Mouse (Mus musculus) intestine, embryonic 15.5 days (tissue): ENCODE results near the gene Rps16. TPM values are rescaled to one million over a fixed set of nuclear protein-coding genes. Genes with fewer than 3 reads are reported as not detected.
A peak's percentile ranks its signal among the peaks of the same experiment; 100 is the strongest.

Experiments used
- ATAC-seq: fragments of 200-750 bp; cut with Nextera tagmentation; 2 replicates; pipeline ENCODE4 v1.8.0; 2017; ENCODE audit warnings: moderate TSS enrichment, moderate library complexity
- H3K27ac ChIP-seq: fragments of 300-500 bp; sonication (generic); 2 replicates; pipeline ENCODE4 v1.5.1; 2015; ENCODE audit warnings: mild to moderate bottlenecking, inconsistent platforms
- H3K27me3 ChIP-seq: fragments of 300-500 bp; sonication (generic); replicated peaks from 2 replicates; pipeline ENCODE4 v1.6.1; 2015; ENCODE audit warnings: inconsistent platforms
- H3K36me3 ChIP-seq: fragments of 300-500 bp; sonication (generic); 2 replicates; pipeline ENCODE4 v1.6.1; 2015; ENCODE audit warnings: inconsistent platforms
- H3K4me1 ChIP-seq: fragments of 300-500 bp; sonication (generic); replicated peaks from 2 replicates; pipeline ENCODE4 v1.6.1; 2015; ENCODE audit warnings: inconsistent platforms
- H3K4me2 ChIP-seq: fragments of 300-500 bp; sonication (generic); replicated peaks from 2 replicates; pipeline ENCODE4 v1.6.1; 2015; ENCODE audit warnings: mild to moderate bottlenecking, inconsistent platforms
- H3K4me3 ChIP-seq: fragments of 300-500 bp; sonication (generic); replicated peaks from 2 replicates; pipeline ENCODE4 v1.5.1; 2015; ENCODE audit warnings: inconsistent platforms
- H3K9ac ChIP-seq: fragments of 300-500 bp; sonication (generic); 2 replicates; pipeline ENCODE4 v1.6.1; 2015; ENCODE audit warnings: inconsistent platforms
- H3K9me3 ChIP-seq: fragments of 300-500 bp; sonication (generic); 2 replicates; pipeline ENCODE4 v1.6.1; 2016; ENCODE audit warnings: inconsistent platforms
- WGBS: fragments of 180-500 bp; shearing (Covaris S2); methylation state at CpG from one replicate; pipeline ENCODE4 v1.1.7; 2015; 5-methylcytosine and 5-hydroxymethylcytosine counted together
- polyA plus RNA-seq: library from polyadenylated mRNA; unstranded; fragments of >200 nt; fragmentation: Nextera tagmentation; extraction: Ambion mirVana; gene quantifications from 2 replicates; pipeline ENCODE4 v1.2.1, GENCODE M21; 2015

The Rps16 gene
- polyA plus RNA-seq, 1 experiment from 2014 or later, result 1,147 TPM

GRCm38 (mm10) chr7:28370051-28370450 is 19.6 kb downstream of the Rps16 start:
- ATAC-seq, result no peak
- peaks cover 32% of the 10 kb centered on the region for H3K4me1 ChIP-seq
- peak overlapping the region; percentile 81 for H3K4me2 ChIP-seq
- H3K9ac ChIP-seq, result peak overlapping the region; percentile 90
- H3K27ac ChIP-seq, result no peak overlapping the region
- H3K9me3 ChIP-seq, result no peaks in the 10 kb centered on the region
- peak overlapping the region; percentile 77 for H3K4me3 ChIP-seq
- peaks cover 28% of the 10 kb centered on the region for H3K36me3 ChIP-seq
- H3K27me3 ChIP-seq, result no peaks in the 10 kb centered on the region
- 92% methylated on average over 14 of the region's 14 CpGs for WGBS

DNA sequence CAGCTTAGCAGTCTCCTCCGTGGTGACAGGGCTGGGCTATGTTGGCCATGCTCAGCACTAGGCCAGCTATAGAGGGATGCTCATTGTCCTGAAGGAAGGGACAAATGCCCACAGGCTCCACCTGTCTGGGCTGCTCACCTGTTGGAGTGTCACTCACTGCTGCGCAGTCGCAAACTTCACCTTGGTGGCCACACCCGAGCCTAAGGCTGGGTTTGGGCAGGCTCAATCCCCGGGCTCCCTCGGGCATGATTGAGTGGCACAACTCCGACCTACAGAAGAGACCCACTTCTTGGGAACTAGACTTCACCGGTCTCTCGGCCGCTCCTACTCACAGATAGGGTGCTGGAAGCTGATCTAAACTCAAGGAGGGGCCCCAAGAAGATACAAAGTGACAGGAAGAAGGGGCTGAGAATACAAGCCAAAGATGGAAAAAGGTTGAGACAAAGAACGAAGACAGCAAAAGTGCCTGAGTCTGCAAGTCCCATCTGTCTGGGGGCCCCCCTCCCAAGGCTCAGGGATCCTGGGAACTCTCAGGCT is 20.6 kb downstream of the Rps16 start:
- H3K9me3 ChIP-seq, result no peaks in the 10 kb centered on the region
- peaks cover 25% of the 10 kb centered on the region for H3K36me3 ChIP-seq
- no peak for ATAC-seq
- peak overlapping the region; percentile 81 for H3K4me2 ChIP-seq
- H3K4me1 ChIP-seq, result peaks cover 35% of the 10 kb centered on the region
- 4% methylated on average over 11 of the region's 11 CpGs for WGBS
- peak overlapping the region; percentile 77 for H3K4me3 ChIP-seq
- H3K27me3 ChIP-seq, result no peaks in the 10 kb centered on the region
- peak overlapping the region; percentile 94 for H3K27ac ChIP-seq
- peak overlapping the region; percentile 90 for H3K9ac ChIP-seq

DNA sequence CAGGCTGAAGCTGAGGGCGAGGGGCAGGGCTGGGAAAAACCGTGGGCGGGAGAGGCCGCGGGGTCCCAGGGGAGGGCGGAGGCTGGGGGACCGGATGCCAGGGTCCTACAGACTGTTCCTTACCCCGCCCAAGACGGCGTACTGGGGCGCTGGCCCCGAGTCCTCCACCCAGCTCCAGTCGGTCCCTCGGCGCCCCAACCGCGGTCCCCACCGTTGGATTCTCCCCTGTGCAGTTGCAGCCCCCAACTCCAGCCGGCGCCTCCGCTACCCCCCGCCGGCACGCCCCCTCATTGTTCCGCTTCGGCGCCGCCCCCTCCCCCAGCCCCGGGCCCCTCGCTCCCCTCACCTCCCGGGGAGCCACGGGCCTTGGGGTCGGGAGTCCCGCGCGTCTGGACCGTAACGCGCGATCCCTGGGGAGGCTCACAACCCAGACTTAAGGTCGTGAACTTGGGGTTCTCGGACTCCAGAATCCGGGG is 21.1 kb downstream of the Rps16 start:
- Histone ChIP-seq H3K4me2 (peak overlapping the region; percentile 81), H3K9me3 (no peaks in the 10 kb centered on the region), H3K27me3 (no peaks in the 10 kb centered on the region), H3K4me1 (peaks cover 40% of the 10 kb centered on the region), H3K9ac (peak overlapping the region; percentile 90), H3K36me3 (peaks cover 21% of the 10 kb centered on the region), H3K27ac (peak overlapping the region; percentile 94), H3K4me3 (peak overlapping the region; percentile 77)
- under 1% methylated on average over 43 of the region's 43 CpGs for WGBS
- no peak for ATAC-seq

DNA sequence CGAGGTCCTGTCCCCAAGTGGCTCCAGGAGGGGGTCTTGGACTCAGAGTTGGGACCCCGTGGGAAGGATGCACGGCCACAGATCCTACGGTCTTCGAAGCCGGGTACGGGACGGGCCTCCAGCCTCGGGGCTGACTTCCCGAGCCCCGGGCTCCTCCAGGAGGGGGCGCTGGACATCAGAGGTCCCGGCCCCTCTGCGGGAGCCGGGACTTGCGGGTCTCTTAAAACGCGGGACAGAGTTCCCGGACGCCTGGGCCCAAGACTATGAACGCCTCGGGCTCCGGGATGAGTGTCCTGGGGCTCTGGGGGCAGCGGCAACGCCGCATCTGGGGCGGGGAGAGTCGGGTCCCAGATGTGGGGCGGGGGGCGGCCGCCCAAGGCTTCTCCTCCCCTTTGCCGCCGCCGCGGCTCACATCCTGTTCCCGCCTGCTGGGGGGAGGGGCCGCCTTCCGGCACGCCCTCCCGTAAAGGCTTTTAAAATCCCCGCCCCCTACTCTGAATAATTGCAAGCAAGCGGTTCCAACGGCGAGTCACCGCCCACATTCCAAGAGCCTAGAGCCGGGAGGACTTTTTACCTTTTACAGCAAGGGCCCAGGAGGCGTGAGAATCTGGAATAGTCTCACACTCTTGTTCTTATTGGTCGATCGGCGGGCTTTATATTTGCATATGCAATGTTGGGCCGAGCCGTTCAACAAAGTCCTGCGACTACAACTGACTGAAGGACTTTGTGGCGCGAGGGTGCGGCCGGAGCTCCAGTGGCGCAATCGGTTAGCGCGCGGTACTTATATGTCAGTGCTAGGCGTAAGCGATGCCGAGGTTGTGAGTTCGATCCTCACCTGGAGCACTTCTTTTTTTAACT is 22.0 kb downstream of the Rps16 start, which contains the start of gene Plekhg2:
Plekhg2 (minus strand) TSS at position 349 of the 858 bp plus-strand sequence.
- WGBS, result under 1% methylated on average over 63 of the region's 66 CpGs
- Histone ChIP-seq H3K4me1 (peaks cover 47% of the 10 kb centered on the region), H3K4me2 (peak within 1 kb of the TSS; percentile 81), H3K27ac (peak within 1 kb of the TSS; percentile 94), H3K27me3 (no peaks in the 10 kb centered on the region), H3K4me3 (peak within 1 kb of the TSS; percentile 77), H3K36me3 (peaks cover 16% of the 10 kb centered on the region), H3K9me3 (no peaks in the 10 kb centered on the region), H3K9ac (peak within 1 kb of the TSS; percentile 90)
- ATAC-seq, result peak; percentile 86

GRCm38 (mm10) chr7:28373131-28373581 is 22.7 kb downstream of the Rps16 start:
- Histone ChIP-seq H3K4me2 (peak overlapping the region; percentile 54), H3K4me3 (peak overlapping the region; percentile 77), H3K4me1 (peaks cover 50% of the 10 kb centered on the region), H3K27ac (peak overlapping the region; percentile 88), H3K9ac (0 out of 2 replicates have a peak overlapping the region, but pooled peaks have one; percentile 20), H3K36me3 (peaks cover 9% of the 10 kb centered on the region; the same call in 1 of the 2 replicates), H3K27me3 (no peaks in the 10 kb centered on the region), H3K9me3 (no peaks in the 10 kb centered on the region)
- ATAC-seq, result peak; percentile 3
- under 1% methylated on average over 9 of the region's 9 CpGs for WGBS

DNA sequence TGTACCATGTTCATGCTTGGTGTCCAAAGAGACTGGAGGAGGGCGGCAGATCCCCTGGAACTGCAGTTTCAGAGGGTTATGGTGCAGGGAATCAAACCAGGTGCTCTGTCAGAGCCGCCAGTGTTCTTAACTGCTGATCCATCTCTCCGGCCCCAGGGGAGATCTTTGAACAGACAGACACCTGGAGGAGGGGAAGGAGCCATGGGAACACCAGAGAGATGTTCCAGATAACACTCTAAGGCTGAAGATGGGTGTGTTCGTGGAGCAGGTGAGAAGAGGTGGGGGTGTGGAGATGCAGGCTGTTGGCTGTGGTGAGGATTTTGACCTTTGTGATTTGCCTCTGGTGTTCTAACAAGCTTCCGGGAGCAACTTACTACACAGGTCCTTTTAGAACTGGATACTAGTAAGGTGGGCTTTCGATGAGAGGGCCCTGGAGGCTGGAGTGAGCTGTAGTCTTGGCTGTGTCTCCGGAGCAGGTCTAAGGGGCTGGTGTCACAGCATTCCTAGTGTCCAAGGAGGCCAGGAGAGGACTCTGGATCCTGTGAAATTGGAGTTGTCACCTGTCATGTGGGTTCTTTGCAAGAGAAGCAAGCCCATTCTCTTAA is 23.5 kb downstream of the Rps16 start:
- WGBS, result 66% methylated on average over 7 of the region's 7 CpGs
- no peak overlapping the region for H3K9ac ChIP-seq
- ATAC-seq, result no peak
- H3K27ac ChIP-seq, result peak overlapping the region; percentile 98
- H3K4me2 ChIP-seq, result peak overlapping the region; percentile 7; the same call in 1 of the 2 replicates
- H3K4me1 ChIP-seq, result peaks cover 49% of the 10 kb centered on the region
- no peak overlapping the region for H3K4me3 ChIP-seq
- H3K36me3 ChIP-seq, result peaks cover under 1% of the 10 kb centered on the region; the same call in 1 of the 2 replicates
- H3K9me3 ChIP-seq, result no peaks in the 10 kb centered on the region
- no peaks in the 10 kb centered on the region for H3K27me3 ChIP-seq

DNA sequence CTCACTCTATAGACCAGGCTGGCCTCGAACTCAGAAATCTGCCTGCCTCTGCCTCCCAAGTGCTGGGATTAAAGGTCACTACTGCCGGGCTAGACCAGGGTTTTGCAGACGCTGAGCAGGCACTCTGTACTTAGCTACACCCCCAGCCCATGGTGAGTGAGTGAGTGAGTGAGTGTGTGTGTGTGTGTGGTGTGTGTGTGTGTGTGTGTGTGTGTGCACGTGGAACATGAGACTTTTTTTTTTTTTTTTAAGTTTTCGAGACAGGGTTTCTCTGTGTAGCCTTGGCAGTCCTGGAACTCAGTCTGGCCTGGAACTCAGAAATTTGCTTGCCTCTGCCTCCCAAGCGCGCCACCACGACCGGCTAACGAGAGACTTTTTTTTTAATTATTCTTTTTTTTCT is 24.2 kb downstream of the Rps16 start:
- ATAC-seq, result no peak
- Histone ChIP-seq H3K36me3 (no peaks in the 10 kb centered on the region), H3K9ac (no peak overlapping the region), H3K4me2 (peak overlapping the region; percentile 87), H3K27me3 (no peaks in the 10 kb centered on the region), H3K4me1 (peaks cover 45% of the 10 kb centered on the region), H3K27ac (peak overlapping the region; percentile 98), H3K9me3 (no peaks in the 10 kb centered on the region), H3K4me3 (no peak overlapping the region)
- 65% methylated on average over 10 of the region's 10 CpGs for whole genome bisulfite sequencing

- Histone ChIP-seq H3K9ac (peak overlapping the region; percentile 65), H3K27me3 (no peaks in the 10 kb centered on the region), H3K36me3 (no peaks in the 10 kb centered on the region), H3K4me2 (peak overlapping the region; percentile 87), H3K4me1 (peaks cover 44% of the 10 kb centered on the region), H3K27ac (peak overlapping the region; percentile 98), H3K4me3 (peak overlapping the region; percentile 38), H3K9me3 (no peaks in the 10 kb centered on the region)
- WGBS, result under 1% methylated on average over 36 of the region's 36 CpGs
- peak; percentile 52 for ATAC-seq
Measured at GRCm38 (mm10) chr7:28375176-28375921, 24.9 kb downstream of the Rps16 start.

GRCm38 (mm10) chr7:28376011-28376771 is 25.7 kb downstream of the Rps16 start:
- H3K4me1 ChIP-seq, result peaks cover 44% of the 10 kb centered on the region
- peak overlapping the region; percentile 38 for H3K4me3 ChIP-seq
- H3K27me3 ChIP-seq, result no peaks in the 10 kb centered on the region
- peak; percentile 26 for ATAC-seq
- WGBS, result 2% methylated on average over 30 of the region's 30 CpGs
- H3K27ac ChIP-seq, result peak overlapping the region; percentile 98
- no peaks in the 10 kb centered on the region for H3K9me3 ChIP-seq
- peak overlapping the region; percentile 87 for H3K4me2 ChIP-seq
- H3K36me3 ChIP-seq, result no peaks in the 10 kb centered on the region
- peak overlapping the region; percentile 65 for H3K9ac ChIP-seq

DNA sequence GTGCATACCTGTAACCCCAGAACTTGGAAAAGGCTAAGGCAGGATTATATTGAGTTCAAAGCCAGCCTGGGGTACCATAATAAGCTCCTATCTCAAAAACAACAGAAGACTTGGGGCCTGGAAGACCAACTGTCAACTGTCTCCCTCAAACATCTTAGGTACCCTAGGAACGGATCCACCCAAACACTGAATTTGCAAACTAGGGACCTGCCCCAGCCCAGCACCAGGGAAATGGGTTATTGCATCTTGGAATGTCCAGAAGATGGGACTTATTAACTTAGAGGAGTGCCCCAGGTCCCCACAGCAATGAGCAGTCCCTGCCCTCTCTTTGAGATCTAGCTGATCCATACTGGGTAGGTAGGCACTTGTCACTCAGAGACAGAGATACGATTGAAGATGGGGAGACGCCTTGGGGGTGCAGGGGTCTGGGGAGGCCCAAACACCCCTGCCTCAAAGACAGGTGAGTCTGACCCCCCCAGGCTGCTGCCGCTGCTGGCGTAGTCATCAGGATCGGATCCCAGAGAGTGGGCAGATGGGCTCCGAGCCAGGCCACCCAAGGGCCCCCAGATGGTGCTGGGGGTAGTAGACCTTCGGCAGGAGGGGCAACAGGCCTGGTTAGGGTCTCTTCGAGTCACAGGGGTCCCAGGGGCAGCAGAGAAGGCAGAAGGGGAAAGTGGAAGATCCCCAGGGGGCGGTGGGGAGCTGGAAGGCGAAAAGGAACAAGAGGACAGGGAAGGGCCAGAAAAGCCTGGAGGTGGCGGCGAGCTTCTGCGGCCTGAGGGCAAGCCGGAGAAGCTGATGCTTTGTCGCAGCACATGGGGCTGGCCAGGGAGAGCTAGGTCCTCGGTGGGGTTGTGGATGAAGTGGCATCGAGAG is 27.0 kb downstream of the Rps16 start:
- H3K4me2 ChIP-seq, result peak overlapping the region; percentile 87
- H3K36me3 ChIP-seq, result no peaks in the 10 kb centered on the region
- ATAC-seq, result no peak
- H3K4me3 ChIP-seq, result peak overlapping the region; percentile 75
- peak overlapping the region; percentile 98 for H3K27ac ChIP-seq
- H3K9me3 ChIP-seq, result no peaks in the 10 kb centered on the region
- H3K9ac ChIP-seq, result peak overlapping the region; percentile 89
- no peaks in the 10 kb centered on the region for H3K27me3 ChIP-seq
- 63% methylated on average over 18 of the region's 18 CpGs for WGBS
- peaks cover 54% of the 10 kb centered on the region for H3K4me1 ChIP-seq
